27 mouse cellular contexts compared by ENCODE assay signal in genomic region chr2:170424131-170424530, GRCm38 (mm10). TPM values are rescaled to one million over a fixed set of nuclear protein-coding genes. Genes with fewer than 3 reads are reported as not detected.
DNase-seq lines count a peak whose midpoint lies in the region; ATAC-seq and TF ChIP-seq lines count a peak whose summit lies in the region.
"Had no signal": no experiment of that assay in that cellular context is flagged by ENCODE, and none has a peak within 500 bp of the region (broad histone marks: within the 10 kb centered on the region; RNA-seq: fewer than 3 reads in every experiment).

No protein-coding gene starts in this region.

- CTCF ChIA-PET in Patski (lab: Charles Lee), result interaction anchor here (1.1 to 1.2 kb wide), 2 partner anchors 10 to 84 kb away, joined by 3 to 4 read pairs; no protein-coding TSS in a partner anchor

- peaks cover 9% of the 10 kb centered on the region for H3K27me3 ChIP-seq in Patski
- H3K27me3 ChIP-seq: embryonic facial prominence, embryonic 12.5 days; embryonic facial prominence, embryonic 15.5 days; hindbrain, embryonic 12.5 days; hindbrain, embryonic 15.5 days had no signal

- in situ Hi-C loops in Patski (cut with MboI; ENCODE audit: low pct_unique_long_range_greater_than_20kb), result no loop called here

- peak; percentile 64 for ATAC-seq in Patski
- ATAC-seq: forebrain, embryonic 14.5 days; forebrain, postnatal 0 days had no signal

- no peak overlapping the region for H3K4me3 ChIP-seq in layer of hippocampus, adult 2 months
- H3K4me3 ChIP-seq: embryonic facial prominence, embryonic 12.5 days; embryonic facial prominence, embryonic 15.5 days; heart, adult 2 months; heart, embryonic 10.5 days; heart, embryonic 13.5 days; hindbrain, embryonic 12.5 days; hindbrain, embryonic 15.5 days had no signal

- no peak overlapping the region for H3K27ac ChIP-seq in layer of hippocampus, adult 2 months
- H3K27ac ChIP-seq: embryonic facial prominence, embryonic 12.5 days; embryonic facial prominence, embryonic 15.5 days; heart, adult 2 months; heart, embryonic 10.5 days; heart, embryonic 13.5 days; hindbrain, embryonic 12.5 days; hindbrain, embryonic 15.5 days had no signal

- POLR2A ChIA-PET in Patski (lab: Charles Lee), result no interaction called here

- peak; percentile 6 to 27 for DNase-seq in lung, postnatal 4 days
- DNase-seq in lung, postnatal 10 days, result no peak
- peak; percentile 26 for DNase-seq in urinary bladder, postnatal 25 days (ENCODE audit: low spot score)
- no peak for DNase-seq in urinary bladder, postnatal 10 days (ENCODE audit: low spot score)
- DNase-seq in Patski (ENCODE audit: low read depth, low spot score), result no peak
- DNase-seq in urinary bladder, postnatal 36 days (ENCODE audit: low spot score in 2 of 2), result peak; percentile 36 to 54
- DNase-seq in layer of hippocampus, adult 2 months (ENCODE audit: low spot score in 2 of 2), result no peak
- no peak for DNase-seq in heart, postnatal 4 days
- DNase-seq: adrenal gland, adult 2 months; adrenal gland, postnatal 14 days; cerebellum, adult 11 months; cerebellum, adult 2 months; cerebellum, adult 9-11 months; cerebellum, postnatal 25 days; forebrain, postnatal 0 days; gastrocnemius, postnatal 10 days; gastrocnemius, postnatal 36 days; heart, adult 2 months; heart, postnatal 14 days had no signal

- no peak for TF ChIP-seq CTCF in Patski (IDR thresholded peaks at IDR 0.05)
- no peak for TF ChIP-seq CTCF in layer of hippocampus, adult 2 months (conservative IDR thresholded peaks at IDR 0.05)

RNA-seq across cellular contexts. Expression of gene Bcas1, which starts 3.5 kb away (rescaled TPM):
- not detected for polyA plus RNA-seq in Patski (2021)
- total RNA-seq in layer of hippocampus, adult 2 months (2021), result 10 to 100 TPM; 59.4 to 69.6 TPM
- total RNA-seq in heart, postnatal 4 days (2021), result under 1 TPM; 0.24 to 0.97 TPM
- total RNA-seq: hematopoietic stem cell, adult 5-6 weeks had no signal
- polyA plus RNA-seq: adrenal gland, adult 2 months had no signal

Comparison
In these comparisons a context has a peak if more than half of its experiments do, and no peak if none do; other contexts are left out.
1. DNase-seq: peak in lung, postnatal 4 days (2 of 2), urinary bladder, postnatal 25 days (single experiment) and urinary bladder, postnatal 36 days (2 of 2); none in lung, postnatal 10 days (single experiment), urinary bladder, postnatal 10 days (single experiment), Patski (single experiment), layer of hippocampus, adult 2 months (0 of 2) and heart, postnatal 4 days (single experiment).
2. RNA of gene Bcas1, which starts 3.5 kb away (total RNA-seq): 59.4 to 69.6 TPM in layer of hippocampus, adult 2 months; 0.24 to 0.97 TPM in heart, postnatal 4 days; every median in the first group is over 10 times any median in the second.